Mouse (Mus musculus): ENCODE measurements around the gene Car11.

The Car11 gene

GRCm38 (mm10) chr7:45722348-45722713 is 22.7 kb downstream of the Car11 start:
- DNase-seq (ENCODE audit: low spot score in 2 of 2) = no peak

- no peak for DNase-seq (ENCODE audit: low spot score in 2 of 2)
Observed at GRCm38 (mm10) chr7:45723301-45723700, 23.7 kb downstream of the Car11 start.

- DNase-seq (ENCODE audit: low spot score in 2 of 2) = no peak
Observed at GRCm38 (mm10) chr7:45723781-45724180, 24.1 kb downstream of the Car11 start.

GRCm38 (mm10) chr7:45725151-45725550 is 25.5 kb downstream of the Car11 start:
- DNase-seq (ENCODE audit: low spot score in 2 of 2) = no peak

- no peak for DNase-seq (ENCODE audit: low spot score in 2 of 2)
Observed at GRCm38 (mm10) chr7:45725713-45726112, 26.1 kb downstream of the Car11 start, which contains the start of gene Spaca4. Gene Spaca4 (minus strand): TSS chr7:45725813.

GRCm38 (mm10) chr7:45726419-45726818 is 26.8 kb downstream of the Car11 start:
- no peak for DNase-seq (ENCODE audit: low spot score in 2 of 2)

- no peak for DNase-seq (ENCODE audit: low spot score in 2 of 2)
Observed at GRCm38 (mm10) chr7:45727625-45728024, 28.0 kb downstream of the Car11 start.

- peak; percentile 57 to 83 for DNase-seq (ENCODE audit: low spot score in 2 of 2)
Observed at GRCm38 (mm10) chr7:45730727-45731431, 31.2 kb downstream of the Car11 start.

- DNase-seq (ENCODE audit: low spot score in 2 of 2) = no peak
Observed at GRCm38 (mm10) chr7:45733477-45733876, 33.8 kb downstream of the Car11 start.

GRCm38 (mm10) chr7:45739162-45739763 is 39.6 kb downstream of the Car11 start:
- peak; percentile 74 to 90 for DNase-seq (ENCODE audit: low spot score in 2 of 2)

GRCm38 (mm10) chr7:45739820-45740219 is 40.2 kb downstream of the Car11 start:
- no peak for DNase-seq (ENCODE audit: low spot score in 2 of 2)

GRCm38 (mm10) chr7:45741308-45741707 is 41.7 kb downstream of the Car11 start:
- no peak for DNase-seq (ENCODE audit: low spot score in 2 of 2)

- DNase-seq (ENCODE audit: low spot score in 2 of 2) = no peak
Observed at GRCm38 (mm10) chr7:45741777-45742176, 42.1 kb downstream of the Car11 start.

- no peak for DNase-seq (ENCODE audit: low spot score in 2 of 2)
Observed at GRCm38 (mm10) chr7:45742338-45742737, 42.7 kb downstream of the Car11 start.

- peak; percentile 64 to 79 for DNase-seq (ENCODE audit: low spot score in 2 of 2)
Observed at GRCm38 (mm10) chr7:45744387-45744786, 44.7 kb downstream of the Car11 start.

GRCm38 (mm10) chr7:45746518-45746917 is 46.9 kb downstream of the Car11 start:
- no peak for DNase-seq (ENCODE audit: low spot score in 2 of 2)

- DNase-seq (ENCODE audit: low spot score in 2 of 2) = no peak
Observed at GRCm38 (mm10) chr7:45747450-45747849, 47.8 kb downstream of the Car11 start.

GRCm38 (mm10) chr7:45748110-45748509 is 48.5 kb downstream of the Car11 start:
- DNase-seq (ENCODE audit: low spot score in 2 of 2) = no peak

- no peak for DNase-seq (ENCODE audit: low spot score in 2 of 2)
Observed at GRCm38 (mm10) chr7:45749401-45749800, 49.8 kb downstream of the Car11 start.

- no peak for DNase-seq (ENCODE audit: low spot score in 2 of 2)
Observed at GRCm38 (mm10) chr7:45750162-45750561, 50.5 kb downstream of the Car11 start.
